Mouse (Mus musculus): ENCODE measurements at regions not wholly inside any gene's neighbourhood (a gene's known extent, or its start where the extent isn't known, plus 50 kb on each side); places are given as distances from the start of the nearest gene placed in this dataset.

DNA sequence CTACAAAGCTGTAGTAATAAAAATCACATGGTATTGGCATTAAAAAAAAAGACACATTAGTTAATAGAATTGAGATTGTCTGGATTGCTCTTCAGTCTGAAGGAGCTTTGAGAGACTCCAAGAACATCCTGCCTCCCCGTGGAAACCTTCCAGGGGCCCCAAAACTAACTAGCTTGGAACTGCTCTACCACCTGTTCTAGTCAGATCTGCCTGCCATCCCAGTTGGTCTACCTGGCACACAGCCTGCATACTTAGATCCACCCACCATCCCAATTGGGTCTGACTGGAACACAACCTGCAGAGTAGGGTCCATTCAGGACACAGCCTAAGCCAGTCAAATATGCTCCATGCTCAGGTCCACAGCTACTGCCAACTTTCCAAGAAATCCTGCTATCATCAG lies 503.6 kb downstream of the Rapgef2 start:
- DNase-seq (ENCODE audit: low read depth, low spot score), result no peak

DNA sequence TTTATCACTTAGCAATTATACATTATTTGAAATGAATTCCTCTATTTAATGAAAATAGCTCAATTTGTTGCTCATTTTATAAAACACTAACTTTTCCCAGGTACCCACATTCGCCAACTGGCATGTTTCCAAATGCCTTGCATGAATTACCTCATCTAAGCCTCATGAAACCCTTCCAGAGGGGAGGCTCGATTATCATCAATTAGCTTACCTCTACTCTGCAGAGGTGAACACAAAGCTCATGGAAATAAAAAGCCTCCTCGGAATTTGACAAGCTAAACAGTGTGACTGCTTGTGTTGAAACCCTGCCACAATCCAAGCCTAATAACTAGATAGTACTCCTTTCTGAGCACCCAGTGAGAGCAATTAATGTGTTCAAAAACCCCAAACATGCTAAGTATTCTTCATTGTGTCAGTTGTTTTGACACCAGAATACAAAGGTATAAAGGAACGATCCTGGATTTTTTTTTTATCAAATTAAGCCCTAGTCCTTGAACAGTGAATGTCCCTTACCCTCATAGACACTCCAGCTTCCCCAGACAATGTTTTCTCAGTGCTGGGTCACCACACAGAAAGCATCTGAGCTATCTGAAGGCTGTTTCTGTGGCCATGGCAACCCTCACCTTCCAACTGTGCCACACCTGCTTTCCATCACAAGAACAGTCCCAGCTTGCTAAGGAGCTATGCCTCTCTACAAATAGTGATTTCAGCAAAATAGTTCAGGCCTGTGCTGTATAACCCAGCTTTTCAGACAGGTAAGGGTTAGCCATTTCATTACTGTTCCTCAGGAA lies 530.4 kb downstream of the Rapgef2 start:
- DNase-seq (ENCODE audit: low read depth, low spot score), result no peak

DNA sequence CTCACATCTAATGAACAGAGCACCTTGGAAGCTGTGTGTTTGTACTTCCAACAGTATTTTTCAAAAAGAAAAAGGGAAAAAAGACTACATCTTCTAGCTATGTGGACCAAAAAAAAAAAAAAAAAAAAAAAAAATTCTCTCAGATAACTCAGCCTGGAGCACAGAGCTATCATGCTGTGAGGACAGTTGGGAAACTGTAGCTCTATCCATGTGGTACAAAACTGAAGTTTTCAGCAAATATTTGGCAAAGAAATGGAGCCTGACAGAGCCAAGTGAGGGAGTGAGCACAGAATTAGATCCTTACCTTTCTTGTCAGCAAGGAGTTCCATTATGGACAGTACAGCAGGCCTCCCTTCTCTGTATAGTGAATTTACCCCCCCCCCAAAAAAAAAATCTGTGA lies 550.2 kb downstream of the Rapgef2 start:
- DNase-seq (ENCODE audit: low read depth, low spot score), result no peak

DNA sequence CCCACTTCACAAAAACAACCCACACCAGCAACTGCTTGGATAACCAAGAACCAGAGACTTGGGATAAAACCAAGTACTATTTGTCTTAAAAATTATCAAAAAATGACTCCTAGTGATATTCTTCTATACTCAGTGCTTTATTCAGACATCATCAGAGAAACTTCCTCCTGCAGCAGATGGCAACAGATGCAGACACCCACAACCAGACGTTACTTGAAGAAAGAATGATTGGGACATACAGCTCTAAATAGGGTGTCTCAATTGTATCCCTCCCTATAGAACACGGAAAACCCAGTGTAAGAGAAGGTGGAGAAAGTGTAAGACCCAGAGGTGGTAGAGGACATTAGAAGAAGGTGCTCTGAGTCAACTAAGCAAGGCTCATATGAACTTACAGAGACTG lies 569.6 kb downstream of the Rapgef2 start:
- no peak for DNase-seq (ENCODE audit: low read depth, low spot score)

DNA sequence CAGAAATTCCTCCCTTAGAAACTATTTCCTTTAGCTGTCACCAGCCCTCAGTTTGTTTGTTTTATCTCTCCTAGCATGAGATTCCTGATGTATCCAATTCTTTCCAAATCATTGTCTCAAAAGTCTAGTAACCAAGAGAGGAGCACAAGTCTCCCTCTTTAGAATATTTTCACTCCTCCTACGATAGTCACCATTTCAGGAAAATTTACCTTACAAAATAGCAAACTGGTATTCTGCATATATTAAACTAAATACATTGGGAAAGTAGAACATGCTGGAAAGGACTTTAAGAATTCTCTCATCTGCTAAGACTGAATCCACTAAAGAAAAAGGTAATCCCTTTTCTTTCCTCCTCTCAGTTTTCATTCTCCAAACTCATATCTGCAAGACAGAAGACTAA lies 578.6 kb downstream of the Rapgef2 start:
- no peak for DNase-seq (ENCODE audit: low read depth, low spot score)

DNA sequence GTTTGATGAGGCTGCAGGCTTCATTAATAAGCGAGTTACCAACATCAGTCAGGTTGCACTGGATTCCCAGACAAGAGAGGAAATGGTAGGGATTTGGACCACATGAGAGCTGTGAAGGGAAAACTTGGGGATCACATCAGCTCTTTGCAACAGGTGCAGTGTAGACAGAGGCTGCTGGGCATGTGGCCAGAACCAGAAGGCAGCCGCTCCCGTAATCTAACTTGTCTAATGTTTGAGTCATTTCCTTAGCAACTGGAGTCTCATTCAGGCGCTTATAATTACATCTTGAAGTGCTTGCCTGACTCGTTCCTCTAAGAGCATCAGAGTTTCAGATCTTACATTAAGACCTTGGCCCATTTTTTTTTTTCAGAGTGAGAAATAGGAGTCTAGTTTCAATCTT lies 587.4 kb downstream of the Rapgef2 start:
- no peak for DNase-seq (ENCODE audit: low read depth, low spot score)

DNA sequence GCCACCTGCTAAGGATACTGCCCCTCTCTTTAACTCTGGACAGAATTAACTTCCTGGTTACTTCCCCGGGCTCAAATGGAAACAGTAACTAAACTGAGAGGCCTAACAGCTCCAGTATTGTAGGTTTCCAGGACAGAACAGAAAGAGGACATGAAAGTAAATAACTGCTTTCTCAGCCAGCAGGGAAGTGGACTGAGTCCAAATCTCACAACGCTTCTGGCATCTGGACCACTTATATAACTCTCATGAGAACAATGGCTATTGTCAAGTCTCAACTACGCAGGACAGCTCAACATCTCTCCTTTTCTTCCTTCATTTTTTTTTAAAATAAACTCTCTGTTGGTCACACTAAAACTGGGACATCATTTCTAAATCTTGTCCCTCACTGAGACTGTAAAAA lies 594.8 kb downstream of the Rapgef2 start:
- DNase-seq (ENCODE audit: low read depth, low spot score), result no peak

DNA sequence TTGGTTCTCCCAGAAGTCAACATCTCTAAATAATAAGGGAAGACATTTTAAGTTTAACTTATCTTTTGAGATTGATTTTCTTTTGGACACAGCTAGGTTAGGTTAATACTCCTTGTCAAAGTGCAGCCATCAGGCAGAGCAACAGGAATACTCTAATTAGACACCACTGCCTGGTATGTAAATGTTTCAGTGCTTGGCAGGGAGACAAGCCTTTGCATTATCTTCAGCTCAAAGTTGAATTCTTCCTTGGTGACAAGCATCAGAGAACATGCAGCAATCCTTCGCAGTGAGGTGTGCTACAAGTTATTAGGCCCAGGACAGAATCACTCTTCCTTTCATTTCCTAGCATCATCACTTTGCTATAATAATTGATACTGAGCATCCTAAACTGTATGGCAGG lies 608.7 kb downstream of the Rapgef2 start:
- no peak for DNase-seq (ENCODE audit: low read depth, low spot score)

DNA sequence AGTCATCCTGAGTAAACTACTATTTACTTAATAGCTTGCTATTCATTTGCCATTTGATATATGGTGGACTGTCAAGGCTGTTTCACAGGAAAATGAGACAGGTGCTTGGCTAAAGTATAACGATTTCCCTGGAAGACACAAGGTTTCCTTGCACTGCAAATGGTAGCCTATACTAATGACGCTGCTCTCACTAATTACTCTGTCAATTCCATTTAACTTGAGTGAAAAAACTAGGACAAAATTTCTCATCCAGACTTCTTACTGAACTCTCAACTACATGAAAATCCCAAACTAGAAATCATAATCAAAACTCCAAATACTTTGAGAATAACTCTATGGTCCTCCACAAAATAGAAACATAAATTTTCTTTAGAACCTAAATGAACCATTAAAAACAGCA lies 609.5 kb downstream of the Rapgef2 start:
- no peak for DNase-seq (ENCODE audit: low read depth, low spot score)

DNA sequence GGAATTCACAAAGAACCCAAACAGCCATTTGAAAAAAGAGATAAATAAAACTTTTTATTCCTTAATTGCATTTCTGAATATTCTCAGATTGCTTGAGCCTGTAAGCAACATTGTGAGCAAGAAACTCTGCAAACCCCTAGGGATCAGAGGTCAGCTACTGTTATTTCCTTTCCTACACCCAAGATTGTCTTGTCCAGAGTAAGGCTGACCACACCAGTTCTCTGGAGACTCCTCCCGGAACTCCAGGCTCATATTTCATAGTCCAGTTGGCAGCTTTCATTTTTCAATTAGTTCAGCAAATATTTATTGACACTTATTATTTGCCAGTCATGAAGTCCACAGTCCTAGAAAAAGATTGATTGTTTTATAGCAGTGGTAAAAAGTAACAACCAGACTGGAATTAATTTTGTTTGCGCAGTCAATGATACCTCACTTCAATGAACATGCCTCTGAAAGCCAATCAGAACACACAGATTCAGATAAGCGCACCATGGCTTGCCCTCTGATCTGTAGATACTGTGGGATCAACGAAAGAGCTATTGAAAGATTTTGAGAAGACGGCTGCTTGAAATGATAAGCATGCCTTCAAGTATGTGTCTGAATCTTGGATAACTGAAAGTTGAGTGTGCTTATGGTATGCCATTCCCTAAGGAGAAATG lies 611.7 kb downstream of the Rapgef2 start:
- no peak for DNase-seq (ENCODE audit: low read depth, low spot score)

DNA sequence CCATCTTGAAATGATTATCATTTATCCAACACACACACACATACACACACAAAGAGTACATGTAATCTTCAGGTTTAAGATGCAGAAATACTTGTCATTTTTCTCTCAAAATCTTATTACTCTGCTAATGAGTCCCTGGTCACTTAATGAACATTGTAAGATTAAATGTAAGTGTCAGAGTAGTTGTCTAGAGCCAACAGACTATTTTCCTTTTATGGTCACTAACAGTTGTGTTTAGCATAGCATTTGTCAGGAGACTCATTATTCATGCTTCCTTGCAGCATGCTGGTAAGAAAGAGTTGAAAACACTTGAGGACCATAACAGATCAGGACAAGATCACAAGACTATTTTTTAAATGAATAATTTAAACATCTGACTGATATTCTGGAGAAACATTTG lies 618.3 kb downstream of the Rapgef2 start:
- no peak for DNase-seq (ENCODE audit: low read depth, low spot score)

DNA sequence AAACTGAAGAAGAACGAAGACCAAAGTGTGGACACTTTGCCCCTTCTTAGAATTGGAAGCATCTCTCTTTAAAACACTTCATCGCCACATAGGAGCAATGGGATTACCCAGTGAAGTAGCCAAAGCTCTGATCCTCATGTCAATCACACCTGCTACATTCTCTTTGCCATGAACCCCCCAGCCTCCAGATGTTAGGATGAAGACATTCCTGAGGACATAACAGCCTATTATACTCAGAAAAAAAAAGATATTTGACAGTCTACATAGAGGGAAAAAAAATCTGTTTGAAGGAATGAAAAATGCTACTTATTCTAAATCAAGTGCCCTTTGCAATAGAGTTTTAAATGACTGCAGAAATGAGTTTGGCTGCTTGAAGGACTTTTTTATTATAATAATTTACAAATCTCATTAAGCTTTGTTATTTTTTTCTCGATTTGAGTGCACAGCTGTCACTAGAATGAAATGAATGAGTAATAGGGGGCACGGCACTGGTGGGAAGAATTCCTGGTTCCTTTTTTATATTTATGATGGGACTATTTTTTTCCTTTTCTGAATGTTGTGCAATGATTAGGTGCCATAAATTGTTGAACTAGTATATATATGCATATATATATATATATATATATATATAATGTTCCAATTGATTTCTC lies 618.8 kb downstream of the Rapgef2 start:
- DNase-seq (ENCODE audit: low read depth, low spot score), result no peak

DNA sequence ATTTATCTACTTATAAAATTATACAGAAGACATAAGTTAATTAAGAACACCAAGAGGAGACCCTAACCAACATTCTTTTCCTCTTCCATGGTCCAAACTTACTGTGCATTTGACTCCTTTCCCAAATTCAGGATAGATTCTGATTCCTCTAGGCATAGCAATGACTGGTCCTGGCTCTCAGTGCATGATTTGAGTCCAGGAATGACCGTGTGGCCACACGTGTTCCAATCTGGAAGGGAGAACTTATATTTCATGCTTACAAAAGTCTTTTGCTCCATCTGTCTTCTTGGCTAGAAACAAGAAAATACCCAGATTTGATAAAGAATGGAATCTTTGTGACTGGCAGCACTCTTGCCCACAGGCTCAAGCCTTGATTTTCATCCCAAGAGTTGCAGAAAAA lies 638.2 kb downstream of the Rapgef2 start:
- DNase-seq (ENCODE audit: low read depth, low spot score), result no peak

DNA sequence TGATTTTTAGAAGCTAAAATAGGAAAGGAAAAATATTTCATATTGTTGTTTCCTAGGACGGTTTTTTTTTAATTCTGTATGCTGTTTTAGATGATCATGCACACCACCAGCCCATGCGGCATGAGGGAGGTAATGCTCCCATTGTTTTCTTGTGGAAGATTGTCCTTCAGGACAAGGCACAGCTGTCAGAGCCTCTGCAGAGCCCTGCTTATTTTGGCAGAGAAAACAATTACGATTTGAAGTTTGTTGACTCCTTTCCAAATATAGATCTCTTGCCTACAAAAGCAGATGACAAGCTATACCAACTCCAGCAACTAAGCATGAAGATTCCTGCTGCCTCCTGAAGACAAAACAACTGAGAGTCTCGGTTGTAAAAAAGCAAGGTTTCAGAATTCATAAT lies 650.9 kb downstream of the Rapgef2 start:
- no peak for DNase-seq (ENCODE audit: low read depth, low spot score)

DNA sequence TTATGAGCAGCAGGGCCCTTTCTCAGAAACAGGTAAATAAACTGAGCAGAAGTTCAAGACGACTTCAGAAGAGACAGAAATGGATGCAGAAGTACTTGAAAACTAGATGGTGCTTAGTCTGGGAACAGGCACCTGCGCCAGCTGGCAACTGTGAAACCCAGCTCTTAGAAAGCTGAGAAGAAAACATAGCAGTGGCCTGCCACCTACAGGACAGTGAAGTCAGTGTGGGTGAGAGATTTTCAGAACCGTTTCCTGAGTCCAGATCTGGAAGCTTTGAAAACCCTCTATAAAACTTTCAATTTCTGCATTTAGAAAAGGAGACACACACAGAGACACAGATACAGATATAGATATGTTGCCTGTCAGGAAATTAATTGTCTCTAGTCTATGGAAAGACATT lies 667.4 kb downstream of the Rapgef2 start:
- no peak for DNase-seq (ENCODE audit: low read depth, low spot score)

DNA sequence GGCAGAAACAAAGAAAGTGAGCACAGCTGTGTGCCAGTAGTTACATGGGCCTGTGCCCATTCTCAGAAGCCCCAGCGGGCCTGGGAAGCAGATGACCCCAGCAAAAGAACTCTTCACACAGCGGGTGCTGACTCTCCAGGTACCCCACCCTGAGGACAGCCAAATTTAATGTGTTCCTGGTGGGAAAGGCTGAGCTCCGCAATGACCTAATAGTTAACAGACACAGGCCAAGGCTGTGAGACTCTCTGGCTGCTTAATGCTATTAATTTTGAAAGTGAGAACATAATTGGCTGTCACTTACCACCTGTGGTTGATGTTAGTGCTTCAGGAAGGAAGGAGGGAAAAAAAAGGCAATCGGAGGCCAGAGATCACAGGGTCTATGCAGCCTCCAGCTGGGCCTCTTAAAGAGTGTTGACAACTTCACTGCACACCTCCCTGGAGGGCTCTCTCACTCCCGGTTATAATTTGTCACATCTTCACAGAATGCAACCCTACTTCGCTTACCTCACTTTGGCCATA lies 691.5 kb downstream of the Rapgef2 start:
- no peak for DNase-seq (ENCODE audit: low read depth, low spot score)

DNA sequence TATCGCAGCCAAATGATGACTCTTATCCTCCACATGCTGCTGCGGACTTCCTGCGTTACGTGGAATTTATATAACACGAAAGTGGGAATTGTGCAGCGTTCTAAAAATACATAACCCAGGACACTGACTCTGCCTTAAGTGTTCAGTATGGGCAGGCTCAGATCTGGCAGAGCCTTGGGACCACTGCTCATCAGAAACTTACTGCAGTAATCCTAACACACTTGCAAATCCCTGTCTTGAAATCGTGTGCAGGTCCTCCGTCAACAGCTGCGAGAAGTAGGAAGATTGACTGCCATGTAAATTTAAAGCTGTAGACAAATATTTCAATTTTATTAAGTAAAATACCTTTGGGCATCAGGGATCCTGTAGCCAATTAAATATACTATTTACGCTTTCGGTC lies 692.0 kb downstream of the Rapgef2 start:
- no peak for DNase-seq (ENCODE audit: low read depth, low spot score)

DNA sequence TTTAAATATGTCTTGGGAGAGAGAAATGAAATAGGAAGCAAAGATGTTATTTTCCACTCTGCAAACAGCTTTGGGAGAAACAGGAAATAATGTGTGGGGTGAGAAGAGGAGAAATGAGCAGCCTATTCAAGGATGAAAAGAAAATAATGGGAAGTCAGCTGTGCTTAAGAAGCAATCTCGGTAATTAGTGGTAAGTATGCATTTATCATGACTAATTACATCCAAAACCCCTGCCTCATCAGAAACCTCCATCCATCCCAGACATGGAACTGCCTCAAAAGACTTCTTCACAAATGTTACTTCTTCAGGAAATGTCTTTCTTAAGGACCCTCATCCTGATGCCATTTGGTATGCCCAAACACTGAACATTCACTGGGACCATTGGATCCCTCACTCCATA lies 699.7 kb downstream of the Rapgef2 start:
- no peak for DNase-seq (ENCODE audit: low read depth, low spot score)

DNA sequence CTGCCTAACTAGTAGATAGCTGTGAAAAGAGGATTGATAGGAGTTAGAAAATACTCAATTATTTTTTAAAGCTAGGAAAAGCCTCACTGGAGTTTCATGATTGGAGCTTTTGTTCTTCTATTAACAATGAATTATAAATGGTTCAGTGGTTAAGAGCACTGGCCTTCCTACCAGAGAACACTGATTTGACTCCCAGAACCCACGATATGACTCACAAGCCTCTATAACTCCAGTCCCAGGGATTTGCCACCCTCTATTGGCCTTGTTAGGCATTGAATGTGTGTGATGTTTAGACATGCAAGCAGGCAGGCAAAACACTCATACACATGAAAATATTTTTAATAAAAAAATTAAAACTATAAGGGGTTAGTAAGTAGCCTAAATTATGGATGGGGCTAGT lies 704.4 kb downstream of the Rapgef2 start:
- no peak for DNase-seq (ENCODE audit: low read depth, low spot score)

DNA sequence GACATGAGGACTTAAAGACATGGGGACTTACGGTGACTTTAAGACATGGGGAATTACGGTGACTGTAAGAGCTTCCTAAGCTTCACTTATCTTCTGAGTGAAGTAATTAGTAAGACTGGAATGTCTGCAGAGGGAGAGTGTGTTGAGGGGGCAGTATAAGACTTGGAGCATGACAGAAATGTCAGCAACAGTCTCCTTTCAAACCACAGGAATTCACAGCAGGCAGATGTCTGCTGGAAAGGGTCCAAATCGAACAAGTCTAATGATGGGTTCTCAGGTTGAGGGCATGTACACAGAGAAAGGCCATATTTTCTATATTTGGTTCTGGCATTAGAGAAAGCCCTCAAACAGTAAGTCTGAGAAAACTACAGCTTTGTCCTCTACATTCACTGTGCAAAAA lies 705.2 kb downstream of the Rapgef2 start:
- no peak for DNase-seq (ENCODE audit: low read depth, low spot score)

DNA sequence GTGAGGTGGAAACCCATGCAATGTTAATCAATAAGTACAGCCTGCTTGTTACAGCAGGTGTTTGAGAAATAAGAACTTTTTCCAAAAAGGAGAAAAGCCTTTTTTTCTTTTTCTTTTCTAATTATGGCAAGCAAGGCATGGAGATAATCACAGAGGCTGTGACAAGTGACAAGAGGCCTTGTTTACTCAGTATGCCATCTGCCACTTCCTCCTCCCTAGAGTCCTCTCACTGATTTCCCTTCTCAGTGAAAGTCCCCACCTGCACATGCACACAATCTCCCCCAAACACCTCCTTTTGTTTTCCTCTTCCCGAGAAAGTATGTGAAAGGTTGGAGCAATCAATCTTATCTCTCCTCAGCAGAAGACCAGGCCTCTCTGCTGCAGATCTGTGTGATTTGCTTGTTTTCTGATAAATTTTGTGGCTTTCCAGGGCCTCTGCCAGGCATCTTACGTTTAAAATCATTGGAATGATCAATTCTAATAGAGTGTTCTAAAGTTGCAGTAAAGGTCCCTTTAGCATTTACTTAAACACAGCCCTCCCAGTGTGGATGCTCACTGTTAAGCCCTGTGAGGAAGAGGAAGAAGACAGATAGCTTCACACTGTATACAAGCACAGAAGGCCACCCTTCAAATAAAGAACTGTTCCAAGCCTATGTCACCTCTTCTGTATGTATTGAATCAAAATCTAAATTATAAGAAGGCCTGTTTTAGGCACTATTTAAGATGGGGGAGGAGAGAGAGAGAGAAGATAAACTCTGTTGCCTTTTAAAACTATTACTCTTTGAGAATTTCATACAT lies 710.5 kb downstream of the Rapgef2 start:
- DNase-seq (ENCODE audit: low read depth, low spot score), result no peak

DNA sequence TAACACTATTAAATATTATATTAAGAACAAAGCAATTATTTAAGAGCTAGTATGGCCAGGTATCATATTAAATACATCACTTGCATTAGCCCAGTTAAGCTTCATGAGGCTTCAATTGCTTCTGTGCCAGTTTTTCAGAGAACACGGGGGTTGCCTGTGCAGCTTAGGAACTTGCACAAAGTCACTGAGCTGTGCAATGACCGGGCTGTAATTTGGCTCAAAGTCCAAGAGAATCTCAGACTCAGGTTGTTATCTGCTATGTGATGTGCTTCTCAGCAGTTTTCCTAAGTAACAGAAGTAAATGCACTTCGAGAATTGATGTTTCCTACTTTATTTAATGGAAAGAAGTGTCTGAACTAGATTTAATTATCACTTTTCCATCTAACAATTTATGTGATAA lies 711.5 kb downstream of the Rapgef2 start:
- no peak for DNase-seq (ENCODE audit: low read depth, low spot score)

Measured in WW6 (cell line).